Mouse (Mus musculus) lung, postnatal 0 days (tissue): Measurements from ENCODE around the gene Siglec1.

Source experiments
- CTCF ChIP-seq: IDR thresholded peaks from 2 replicates; pipeline ENCODE4 v1.5.1; 2016; ENCODE audit warnings: antibody characterized with exemption, mild to moderate bottlenecking
- EP300 ChIP-seq: IDR thresholded peaks from 2 replicates; pipeline ENCODE4 v1.6.1; 2016; ENCODE audit warnings: antibody characterized with exemption, mild to moderate bottlenecking, control low read depth

GRCm38 (mm10) chr2:131088581-131088980 lies 2.0 kb upstream of the Siglec1 start:
- TF ChIP-seq CTCF (no peak), EP300 (no peak)
